11 mouse cellular contexts compared by ENCODE assay signal in genomic region chr16:30703831-30704230, GRCm38 (mm10).
"Had no signal": no experiment of that assay in that cellular context is flagged by ENCODE, and none has a peak within 500 bp of the region (broad histone marks: within the 10 kb centered on the region; RNA-seq: fewer than 3 reads in every experiment).

No protein-coding gene starts in this region.

- H3K27ac ChIP-seq: liver, embryonic 13.5 days; stomach, postnatal 0 days had no signal

- DNase-seq: kidney, postnatal 14 days; kidney, postnatal 4 days; liver, embryonic 13.5 days; lung, adult 2 months; lung, postnatal 14 days; lung, postnatal 4 days; midbrain, embryonic 14.5 days; thymus, adult 2 months; thymus, postnatal 14 days; thymus, postnatal 4 days had no signal

- H3K4me3 ChIP-seq: liver, embryonic 13.5 days had no signal
